Mouse (Mus musculus): ENCODE measurements at regions not wholly inside any gene's neighbourhood (a gene's known extent, or its start where the extent isn't known, plus 50 kb on each side); places are given as distances from the start of the nearest gene placed in this dataset.

DNA sequence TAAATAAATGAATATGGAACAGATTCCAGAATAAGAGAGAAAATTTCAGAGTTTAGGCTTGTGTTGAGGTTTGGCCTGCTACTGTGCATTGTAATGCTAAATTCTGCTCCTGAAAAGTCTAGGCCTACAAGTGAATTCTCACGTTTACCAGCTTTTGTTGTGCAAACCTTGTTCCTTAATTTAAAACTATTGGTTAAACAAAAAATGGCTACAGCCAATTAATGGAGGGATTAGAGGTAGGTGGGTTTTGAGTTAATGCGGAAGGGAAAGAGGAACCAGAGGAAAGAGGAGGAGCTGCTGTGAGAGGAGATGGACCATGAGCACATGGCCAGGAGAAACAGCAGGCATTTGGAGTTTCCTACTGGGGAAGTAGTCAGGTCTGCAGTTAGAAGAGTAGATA lies 79.1 kb upstream of the Tle4 start:
- intact Hi-C loops (cut with DNase I): no loop called here

DNA sequence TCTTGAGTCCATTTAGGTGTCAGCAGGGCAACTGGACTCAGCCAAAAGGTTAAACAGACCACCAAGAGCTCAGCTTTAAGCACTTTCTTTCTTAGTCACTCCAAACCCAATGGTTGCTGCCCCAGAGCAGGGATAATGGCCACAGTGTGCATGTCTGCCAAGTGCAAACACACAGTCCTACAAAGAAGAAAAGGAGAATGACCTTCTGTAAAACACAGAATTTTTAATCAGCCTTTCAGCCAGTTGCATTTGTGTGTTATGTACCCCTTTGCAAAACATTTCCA lies 72.9 kb upstream of the Tle4 start:
- intact Hi-C loops (cut with DNase I): no loop called here

DNA sequence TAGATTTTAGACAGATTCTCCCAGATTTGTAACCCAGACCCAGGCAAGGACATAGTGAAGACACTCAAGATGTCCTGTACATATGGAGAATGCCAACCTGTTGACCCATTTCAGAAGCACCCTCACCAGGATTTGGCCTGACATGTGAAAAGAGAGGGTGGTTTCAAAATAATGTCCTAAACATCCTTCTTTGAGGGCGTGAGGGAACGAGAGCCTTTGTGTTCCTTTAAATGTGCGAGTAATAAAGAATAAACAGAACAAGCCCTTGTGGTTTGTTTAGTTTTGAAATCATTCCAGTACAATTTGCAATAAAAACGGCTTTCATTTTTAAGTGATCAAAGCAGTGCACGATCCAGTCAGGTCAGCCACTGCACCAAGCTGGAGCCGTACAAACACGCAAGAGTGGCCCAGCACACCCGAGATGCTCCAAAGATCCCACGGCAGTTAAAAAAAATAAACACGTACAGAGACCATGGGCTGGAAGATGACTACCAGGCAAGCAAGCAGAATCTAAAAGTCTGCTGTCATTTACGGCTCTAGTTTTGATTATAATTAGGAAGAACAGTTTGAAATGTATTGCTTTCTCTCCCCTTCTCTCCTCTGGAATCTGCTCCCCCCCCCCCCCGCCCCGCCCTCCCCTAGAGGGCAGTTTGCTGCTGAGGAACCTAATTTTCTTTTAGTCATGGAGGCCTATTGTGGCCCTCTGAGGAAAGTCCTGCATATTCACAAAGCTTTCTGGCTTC lies 72.4 kb upstream of the Tle4 start:
- intact Hi-C loops (cut with DNase I): no loop called here

DNA sequence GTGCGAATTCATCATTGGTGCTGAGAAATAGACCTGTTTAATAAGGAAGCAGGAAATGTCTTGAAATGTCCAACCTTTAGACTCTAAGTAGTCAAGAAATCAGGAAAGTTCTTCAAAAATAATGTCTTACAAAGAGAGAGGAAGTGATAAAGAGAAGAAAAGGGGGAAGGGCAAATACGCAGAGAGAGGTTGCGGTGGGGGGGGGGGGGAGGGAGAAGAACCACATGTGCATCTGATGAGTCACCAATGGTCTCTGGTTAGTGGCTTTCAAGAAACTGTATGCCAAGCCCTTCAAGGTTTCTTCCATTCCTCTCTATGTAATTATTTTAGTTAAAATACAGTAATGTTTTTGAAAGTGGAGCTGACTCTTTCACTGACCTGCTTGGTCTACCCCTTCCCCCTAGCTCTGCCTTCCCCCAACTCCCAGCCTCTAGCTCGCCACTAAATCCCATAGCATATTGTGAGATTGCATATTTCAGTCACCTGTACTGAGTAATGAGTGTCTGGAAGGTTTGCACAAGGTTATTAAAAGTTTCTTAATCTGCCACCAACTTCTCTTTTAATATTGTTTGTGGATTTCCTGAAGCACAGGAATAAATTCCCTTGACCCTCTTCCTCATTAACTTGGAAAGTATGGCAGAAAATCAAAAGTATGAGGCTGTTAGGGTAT lies 70.8 kb upstream of the Tle4 start:
- intact Hi-C loops (cut with DNase I): no loop called here

DNA sequence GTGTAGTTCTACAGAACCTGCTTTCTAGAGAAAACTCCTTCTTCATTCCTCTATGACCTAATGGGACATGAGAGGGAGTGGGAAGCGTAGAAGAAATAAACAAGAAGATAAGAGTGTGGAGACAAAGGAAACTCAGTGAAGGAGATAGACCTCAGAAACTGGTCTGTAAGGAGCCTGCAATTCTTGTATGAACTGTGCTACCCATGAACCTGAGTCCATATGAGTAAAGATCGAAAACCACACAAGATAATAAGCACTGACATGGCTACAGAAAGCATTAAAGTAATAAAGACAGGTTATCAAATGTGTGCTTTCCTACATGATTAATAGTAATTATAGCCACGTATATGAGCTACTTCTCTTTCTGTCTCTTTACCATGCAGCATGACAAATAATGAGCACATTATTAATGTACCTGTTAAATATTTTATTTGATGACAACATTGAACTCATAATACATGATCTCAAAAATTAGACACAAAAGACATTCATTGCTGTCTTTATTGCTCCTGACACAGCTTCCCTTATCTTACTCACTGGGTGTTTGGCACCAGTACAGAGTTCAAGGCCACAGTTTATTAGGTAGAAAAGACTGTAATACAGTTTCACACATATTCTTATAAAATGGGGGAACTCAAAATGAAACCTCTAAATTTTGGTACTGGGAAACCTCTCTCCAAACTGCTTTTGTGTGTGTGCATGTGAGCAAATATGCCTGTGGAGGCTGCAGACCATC lies 67.0 kb upstream of the Tle4 start:
- intact Hi-C loops (cut with DNase I): no loop called here

DNA sequence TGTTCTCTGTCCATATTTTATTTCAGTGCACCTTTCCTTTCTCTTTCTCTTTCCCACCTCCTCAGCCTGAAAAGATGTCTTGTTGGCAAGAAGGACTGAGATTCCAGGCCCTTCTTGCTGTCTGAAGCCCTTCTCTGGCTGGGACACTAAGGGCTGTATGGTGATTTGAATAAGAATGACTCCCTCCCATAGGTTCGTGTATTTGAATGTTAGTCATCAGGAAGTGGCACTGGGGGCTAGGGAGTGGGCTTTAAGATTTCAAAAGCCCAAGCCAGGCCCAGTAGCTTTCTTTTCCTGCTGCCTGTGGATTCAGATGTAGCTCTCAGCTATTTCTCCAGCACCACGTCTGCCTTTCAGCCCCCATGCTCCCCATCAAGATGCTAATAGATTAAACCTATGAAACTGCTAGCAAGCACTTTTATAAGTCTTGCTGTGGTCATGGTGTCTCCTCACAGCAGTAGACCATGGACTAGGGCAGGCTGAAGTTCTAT lies 66.3 kb upstream of the Tle4 start:
- intact Hi-C loops (cut with DNase I): no loop called here

DNA sequence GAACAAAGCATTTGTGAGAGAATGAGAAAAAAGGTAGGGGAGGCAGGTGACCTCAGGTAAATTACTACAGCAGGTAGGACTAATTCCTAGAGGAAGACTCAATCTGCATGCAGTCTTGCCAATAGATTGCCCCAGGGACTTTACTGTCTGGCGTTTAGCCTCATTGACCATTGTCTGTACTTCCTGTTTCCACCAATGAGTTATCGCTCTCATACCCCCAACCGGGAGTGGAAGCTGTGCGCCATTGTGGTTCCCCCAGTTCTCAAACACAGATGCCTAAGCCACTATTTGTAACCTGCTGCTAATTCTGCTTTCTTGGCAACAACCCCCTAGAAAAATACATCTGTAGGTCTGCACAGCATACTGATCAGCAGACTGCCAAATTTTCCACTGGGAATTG lies 65.5 kb upstream of the Tle4 start:
- intact Hi-C loops (cut with DNase I): no loop called here

DNA sequence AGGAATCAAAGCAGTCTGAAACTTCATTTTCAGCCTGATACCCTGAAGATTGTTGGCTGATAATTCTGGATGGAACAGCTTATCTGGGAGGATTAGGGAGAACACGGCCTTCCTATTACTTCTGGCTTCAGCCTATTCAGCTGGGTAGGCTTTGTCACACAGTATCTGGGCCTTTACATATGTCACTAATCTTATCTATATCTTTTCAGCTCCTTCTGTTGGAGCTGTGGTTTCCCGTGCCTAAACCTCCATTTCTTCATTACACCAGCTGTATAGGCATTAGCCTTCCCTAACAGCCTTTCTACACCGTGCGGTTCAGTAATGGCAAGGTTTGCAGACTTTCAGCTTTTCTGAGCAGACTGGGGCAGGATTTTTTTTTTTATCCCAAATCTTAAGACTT lies 61.9 kb upstream of the Tle4 start:
- intact Hi-C loops (cut with DNase I): no loop called here

DNA sequence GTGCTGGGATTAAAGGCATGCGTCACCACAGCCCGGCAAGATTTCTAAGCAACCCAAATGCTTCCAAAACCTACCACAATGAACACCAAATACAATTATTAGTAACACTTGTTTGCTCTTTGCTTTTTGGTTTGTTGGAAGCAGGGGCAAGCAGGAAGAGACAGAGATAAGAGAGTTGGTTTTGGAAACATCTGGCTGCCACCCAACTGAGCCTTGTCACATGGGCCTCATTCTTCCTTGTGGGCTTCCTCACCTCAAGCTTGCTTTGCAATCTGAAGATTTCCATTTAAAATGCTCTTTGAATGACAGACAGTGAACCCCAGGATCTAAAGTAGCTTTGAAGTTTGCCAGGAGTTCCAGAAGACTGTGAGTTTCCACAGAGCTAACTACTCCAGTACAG lies 60.6 kb upstream of the Tle4 start:
- intact Hi-C loops (cut with DNase I): no loop called here

DNA sequence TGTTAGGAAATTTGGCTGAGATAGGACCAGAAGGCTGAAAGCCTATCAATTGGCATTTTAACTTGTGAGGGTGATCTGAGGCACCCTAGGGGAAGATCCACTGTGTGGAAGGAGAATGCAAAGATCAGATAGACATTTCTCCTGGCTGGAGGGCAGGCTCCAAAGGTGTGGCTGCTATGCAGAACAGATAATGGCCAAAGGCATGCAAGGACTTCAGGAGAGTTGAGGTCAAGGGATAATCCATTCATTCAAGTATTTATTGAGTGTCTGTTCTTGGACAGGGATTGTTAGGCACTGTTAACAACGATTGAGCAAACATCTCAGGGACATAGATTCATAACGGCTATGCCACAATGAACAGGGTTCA lies 58.2 kb upstream of the Tle4 start:
- intact Hi-C loops (cut with DNase I): no loop called here

DNA sequence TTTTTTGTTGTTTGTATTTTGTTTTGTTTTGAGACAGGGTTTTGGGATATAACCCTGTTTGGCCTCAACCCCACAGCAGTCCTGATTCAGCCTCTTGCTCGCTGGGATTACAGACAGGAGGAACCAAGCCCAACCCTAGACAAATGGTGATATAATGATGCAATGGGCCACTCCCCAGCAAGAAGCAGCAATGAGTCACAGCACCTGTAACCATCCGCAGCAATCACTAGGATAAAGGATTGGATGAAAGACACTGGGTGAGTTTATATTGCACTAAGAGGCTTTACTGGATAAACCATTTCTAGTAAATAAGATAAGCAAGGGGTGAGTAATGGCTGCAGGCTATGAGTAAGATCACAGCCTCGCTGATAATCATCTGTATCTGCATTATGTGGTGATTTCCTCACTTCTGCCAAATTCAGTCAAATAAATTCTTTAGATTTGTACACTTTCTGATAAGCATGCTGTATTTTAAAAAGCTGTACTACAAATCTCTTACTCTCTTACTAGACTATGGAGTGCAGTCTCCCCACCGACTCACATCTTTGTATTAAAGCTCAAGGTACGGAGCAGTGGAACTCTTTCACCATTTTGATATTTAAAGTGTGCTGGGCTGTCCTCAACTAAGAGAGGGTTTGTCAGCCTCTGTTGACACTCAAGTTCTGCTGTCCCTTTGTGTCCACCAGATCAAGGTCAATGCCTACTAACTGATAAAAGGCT lies 57.6 kb upstream of the Tle4 start:
- intact Hi-C loops (cut with DNase I): no loop called here
